Mouse (Mus musculus): ENCODE data around the gene Tmem184b. TPM values are rescaled to one million over a fixed set of nuclear protein-coding genes. Genes with fewer than 3 reads are reported as not detected.

Tmem184b gene
- polyA plus RNA-seq (2014; fragmentation: Nextera tagmentation; extraction: Ambion mirVana) = 25.5 and 33.8 TPM in 2 replicates

GRCm38 (mm10) chr15:79402836-79403762 is at the start of gene Tmem184b:
TSS of gene Tmem184b (minus strand) at chr15:79403569.
- Histone ChIP-seq H3K9ac (ENCODE audit: low read length) (peak within 1 kb of the TSS; percentile 92), H3K4me1 (ENCODE audit: control insufficient read depth, insufficient read depth, low read length) (peaks cover 18% of the 10 kb centered on the region), H3K27ac (ENCODE audit: low read depth, low read length) (no peak within 1 kb of the TSS; the same call in 1 of the 2 replicates), H3K4me2 (peak within 1 kb of the TSS; percentile 90), H3K9me3 (ENCODE audit: control insufficient read depth, low read length) (no peaks in the 10 kb centered on the region), H3K4me3 (ENCODE audit: low read depth, low read length) (peak within 1 kb of the TSS; percentile 94), H3K36me3 (ENCODE audit: control insufficient read depth, insufficient read depth, low read length) (no peaks in the 10 kb centered on the region), H3K27me3 (ENCODE audit: control insufficient read depth, insufficient read depth, low read length) (peaks cover 3% of the 10 kb centered on the region; the same call in 1 of the 2 replicates)
- WGBS = under 1% methylated on average over 90 of the region's 90 CpGs
- ATAC-seq (ENCODE audit: low FRiP score) = peak; percentile 93
- DNase-seq (ENCODE audit: low spot score, missing footprints) = peak; percentile 99

GRCm38 (mm10) chr15:79448041-79448440 is 44.7 kb upstream of the Tmem184b start:
- Histone ChIP-seq H3K4me3 (ENCODE audit: low read depth, low read length) (no peak overlapping the region), H3K9ac (ENCODE audit: low read length) (no peak overlapping the region), H3K27me3 (ENCODE audit: control insufficient read depth, insufficient read depth, low read length) (no peaks in the 10 kb centered on the region), H3K4me2 (no peak overlapping the region), H3K36me3 (ENCODE audit: control insufficient read depth, insufficient read depth, low read length) (no peaks in the 10 kb centered on the region), H3K4me1 (ENCODE audit: control insufficient read depth, insufficient read depth, low read length) (no peaks in the 10 kb centered on the region), H3K27ac (ENCODE audit: low read depth, low read length) (no peak overlapping the region), H3K9me3 (ENCODE audit: control insufficient read depth, low read length) (no peaks in the 10 kb centered on the region)
- WGBS = 83% methylated on average over 3 of the region's 3 CpGs
- ATAC-seq (ENCODE audit: low FRiP score) (no peak), DNase-seq (ENCODE audit: low spot score, missing footprints) (no peak)

DNA sequence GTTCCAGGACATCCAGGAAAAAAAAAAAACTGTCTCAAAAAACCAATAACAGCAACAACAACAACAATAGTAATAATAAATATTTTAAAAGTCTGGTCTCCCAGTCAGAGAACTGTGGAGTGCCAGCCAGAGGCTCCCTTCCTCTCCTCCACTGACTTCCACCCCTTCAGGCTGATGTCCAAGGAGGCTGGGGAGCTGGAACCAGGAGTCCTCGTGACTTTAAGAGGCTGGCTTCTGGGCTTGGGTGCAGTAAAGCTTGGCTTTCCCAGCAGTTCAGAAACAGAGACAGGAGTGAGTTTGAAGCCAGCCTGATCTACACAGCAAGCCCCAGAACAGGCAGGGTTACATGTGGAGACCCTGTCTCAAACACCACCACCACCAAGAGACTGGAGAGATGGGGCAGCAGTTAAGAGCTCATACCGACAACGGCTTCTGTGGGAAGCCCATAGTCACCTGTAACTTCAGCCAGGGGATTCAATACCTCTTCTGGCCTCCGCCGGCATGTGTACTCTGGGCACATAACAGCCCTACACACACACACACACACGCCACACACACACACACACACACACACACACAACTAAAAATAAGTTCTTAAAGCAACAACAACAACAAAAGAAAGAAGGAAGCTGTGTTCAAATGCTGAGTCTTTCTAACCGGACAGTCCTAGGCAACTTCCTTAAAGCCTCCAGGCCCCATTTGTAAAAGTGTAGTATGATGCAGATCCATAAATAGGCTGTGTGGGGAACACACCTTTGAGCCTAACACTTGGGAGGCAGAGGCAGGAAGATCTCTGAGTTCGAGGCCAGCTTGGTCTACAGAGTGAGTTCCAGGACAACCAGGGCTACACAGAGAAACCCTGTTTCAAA is 42.7 kb upstream of the Tmem184b start:
- 88% methylated on average over 8 of the region's 8 CpGs for WGBS

DNA sequence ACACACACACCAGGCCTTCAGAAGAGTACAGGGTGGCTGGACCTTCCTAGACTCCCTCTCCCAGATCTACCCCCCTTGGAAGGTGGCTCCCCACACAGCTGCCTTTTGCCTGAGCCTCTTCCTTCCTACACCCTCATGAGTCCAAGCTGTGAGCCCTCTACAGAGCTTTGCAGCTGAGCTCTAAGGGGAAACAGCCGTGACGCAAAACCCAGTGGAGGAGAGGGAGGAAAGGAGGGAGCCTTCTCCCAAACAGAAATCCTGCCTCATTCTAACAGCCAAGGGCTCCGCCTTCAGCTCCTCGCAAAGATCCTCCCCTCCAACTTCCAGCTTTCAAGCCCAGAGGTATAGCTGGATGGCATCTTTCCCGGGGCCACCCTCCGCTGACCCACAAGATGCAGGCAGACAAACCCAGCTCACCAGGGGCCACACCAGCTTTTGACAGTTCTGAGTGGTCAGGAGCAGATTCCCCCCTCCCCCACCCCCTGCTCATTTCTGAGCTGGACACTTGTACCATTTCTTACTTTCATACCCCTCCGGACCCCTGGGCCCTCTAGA is 40.6 kb upstream of the Tmem184b start:
- Histone ChIP-seq H3K36me3 (ENCODE audit: control insufficient read depth, insufficient read depth, low read length) (no peaks in the 10 kb centered on the region), H3K27me3 (ENCODE audit: control insufficient read depth, insufficient read depth, low read length) (no peaks in the 10 kb centered on the region), H3K9ac (ENCODE audit: low read length) (no peak overlapping the region), H3K4me2 (no peak overlapping the region), H3K4me1 (ENCODE audit: control insufficient read depth, insufficient read depth, low read length) (peaks cover 25% of the 10 kb centered on the region), H3K9me3 (ENCODE audit: control insufficient read depth, low read length) (no peaks in the 10 kb centered on the region), H3K27ac (ENCODE audit: low read depth, low read length) (no peak overlapping the region), H3K4me3 (ENCODE audit: low read depth, low read length) (no peak overlapping the region)
- ATAC-seq (ENCODE audit: low FRiP score) (no peak), DNase-seq (ENCODE audit: low spot score, missing footprints) (no peak)
- WGBS = 58% methylated on average over 7 of the region's 7 CpGs

More for the DNA sequence above, 42.7 kb upstream of the Tmem184b start:
- no peak overlapping the region for H3K9ac ChIP-seq (ENCODE audit: low read length)
- H3K4me3 ChIP-seq (ENCODE audit: low read depth, low read length) = no peak overlapping the region
- no peaks in the 10 kb centered on the region for H3K36me3 ChIP-seq (ENCODE audit: control insufficient read depth, insufficient read depth, low read length)
- no peak overlapping the region for H3K4me2 ChIP-seq
- H3K9me3 ChIP-seq (ENCODE audit: control insufficient read depth, low read length) = no peaks in the 10 kb centered on the region
- DNase-seq (ENCODE audit: low spot score, missing footprints) (no peak), ATAC-seq (ENCODE audit: low FRiP score) (no peak)
- H3K4me1 ChIP-seq (ENCODE audit: control insufficient read depth, insufficient read depth, low read length) = peaks cover 6% of the 10 kb centered on the region
- H3K27me3 ChIP-seq (ENCODE audit: control insufficient read depth, insufficient read depth, low read length) = no peaks in the 10 kb centered on the region
- H3K27ac ChIP-seq (ENCODE audit: low read depth, low read length) = no peak overlapping the region

DNA sequence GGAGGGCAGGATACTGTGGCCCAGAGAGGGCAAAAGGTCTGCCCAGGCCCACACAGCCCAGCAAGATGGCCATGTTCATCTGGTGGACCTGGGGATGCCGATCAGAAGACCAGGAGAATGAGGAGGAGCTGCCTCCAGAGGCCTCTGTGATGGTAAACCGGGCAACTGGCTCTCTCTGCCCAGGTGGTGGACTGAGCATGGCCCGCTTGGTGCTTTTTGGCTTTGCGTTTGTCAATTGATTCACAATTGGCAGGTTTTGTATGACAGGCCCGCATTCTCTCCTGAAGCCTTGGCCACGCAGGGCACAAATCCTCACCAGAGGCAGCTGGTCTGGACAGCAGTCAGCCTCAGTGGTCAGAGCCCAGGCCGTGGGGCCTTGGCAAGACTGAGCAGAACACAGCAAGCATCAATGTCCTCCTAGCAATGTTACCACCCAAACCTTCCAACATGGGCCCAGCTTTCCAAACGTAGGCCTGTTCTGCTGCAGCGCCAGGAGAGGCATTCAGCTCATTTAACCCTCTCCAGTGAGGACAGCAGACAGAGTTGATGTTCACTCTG is 39.7 kb upstream of the Tmem184b start:
- Histone ChIP-seq H3K36me3 (ENCODE audit: control insufficient read depth, insufficient read depth, low read length) (peaks cover 2% of the 10 kb centered on the region; the same call in 1 of the 2 replicates), H3K4me3 (ENCODE audit: low read depth, low read length) (no peak overlapping the region), H3K27me3 (ENCODE audit: control insufficient read depth, insufficient read depth, low read length) (no peaks in the 10 kb centered on the region), H3K4me1 (ENCODE audit: control insufficient read depth, insufficient read depth, low read length) (peaks cover 34% of the 10 kb centered on the region), H3K4me2 (no peak overlapping the region), H3K9me3 (ENCODE audit: control insufficient read depth, low read length) (no peaks in the 10 kb centered on the region), H3K27ac (ENCODE audit: low read depth, low read length) (0 out of 2 replicates have a peak overlapping the region, but pooled peaks have one; percentile 95), H3K9ac (ENCODE audit: low read length) (peak overlapping the region; percentile 100; the same call in 1 of the 2 replicates)
- WGBS = 79% methylated on average over 9 of the region's 9 CpGs
- no peak for DNase-seq (ENCODE audit: low spot score, missing footprints)
- no peak for ATAC-seq (ENCODE audit: low FRiP score)

DNA sequence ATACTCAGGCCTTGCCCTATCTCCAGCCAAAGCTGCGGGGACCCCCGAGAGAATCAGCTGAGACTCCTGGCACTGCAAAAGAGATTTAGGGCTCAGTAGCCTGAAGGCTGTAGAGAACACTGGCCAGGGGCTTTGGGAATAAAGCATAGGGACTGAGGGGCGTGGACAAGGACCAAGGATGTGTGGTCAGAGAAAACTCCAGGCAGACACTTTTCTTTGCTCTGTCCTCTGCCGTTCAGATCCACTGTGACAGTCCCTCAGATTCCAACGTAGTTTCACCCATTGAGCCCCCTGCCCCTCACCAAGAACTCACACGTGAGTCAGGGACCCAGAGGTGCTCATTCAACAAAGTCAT is 38.9 kb upstream of the Tmem184b start:
- H3K4me3 ChIP-seq (ENCODE audit: low read depth, low read length) = peak overlapping the region; percentile 95
- DNase-seq (ENCODE audit: low spot score, missing footprints) (no peak), ATAC-seq (ENCODE audit: low FRiP score) (peak; percentile 47)
- peak overlapping the region; percentile 95 for H3K27ac ChIP-seq (ENCODE audit: low read depth, low read length)
- WGBS = 2% methylated on average over 6 of the region's 6 CpGs
- peak overlapping the region; percentile 98 for H3K4me2 ChIP-seq
- H3K9me3 ChIP-seq (ENCODE audit: control insufficient read depth, low read length) = no peaks in the 10 kb centered on the region
- H3K27me3 ChIP-seq (ENCODE audit: control insufficient read depth, insufficient read depth, low read length) = no peaks in the 10 kb centered on the region
- H3K36me3 ChIP-seq (ENCODE audit: control insufficient read depth, insufficient read depth, low read length) = peaks cover 10% of the 10 kb centered on the region; the same call in 1 of the 2 replicates
- peaks cover 39% of the 10 kb centered on the region for H3K4me1 ChIP-seq (ENCODE audit: control insufficient read depth, insufficient read depth, low read length)
- peak overlapping the region; percentile 100 for H3K9ac ChIP-seq (ENCODE audit: low read length)

- Histone ChIP-seq H3K36me3 (ENCODE audit: control insufficient read depth, insufficient read depth, low read length) (peaks cover 10% of the 10 kb centered on the region; the same call in 1 of the 2 replicates), H3K4me1 (ENCODE audit: control insufficient read depth, insufficient read depth, low read length) (peaks cover 43% of the 10 kb centered on the region)
- under 1% methylated on average over 75 of the region's 107 CpGs for WGBS
Measured at GRCm38 (mm10) chr15:79441331-79442256, 38.2 kb upstream of the Tmem184b start.

More at GRCm38 (mm10) chr15:79441331-79442256, 38.2 kb upstream of the Tmem184b start:
- H3K27me3 ChIP-seq (ENCODE audit: control insufficient read depth, insufficient read depth, low read length) = no peaks in the 10 kb centered on the region
- peak overlapping the region; percentile 95 for H3K27ac ChIP-seq (ENCODE audit: low read depth, low read length)
- ATAC-seq (ENCODE audit: low FRiP score) (peak; percentile 80), DNase-seq (ENCODE audit: low spot score, missing footprints) (peak; percentile 97)
- peak overlapping the region; percentile 95 for H3K4me3 ChIP-seq (ENCODE audit: low read depth, low read length)
- no peaks in the 10 kb centered on the region for H3K9me3 ChIP-seq (ENCODE audit: control insufficient read depth, low read length)
- H3K4me2 ChIP-seq = peak overlapping the region; percentile 98
- H3K9ac ChIP-seq (ENCODE audit: low read length) = peak overlapping the region; percentile 100
